Mouse (Mus musculus): Measurements from ENCODE around the gene St7l. TPM values are rescaled to one million over a fixed set of nuclear protein-coding genes. Genes with fewer than 3 reads are reported as not detected.

Gene St7l
- polyA plus RNA-seq, 1 experiment from 2014 or later, result 36.3 TPM

GRCm38 (mm10) chr3:104963331-104964276 lies 99.8 kb downstream of the St7l start:
- Histone ChIP-seq H3K4me3 (ENCODE audit: low read depth, low read length) (no peak overlapping the region), H3K4me2 (no peak overlapping the region), H3K27ac (ENCODE audit: low read depth, low read length) (no peak overlapping the region), H3K9ac (ENCODE audit: low read length) (no peak overlapping the region), H3K9me3 (ENCODE audit: control insufficient read depth, low read length) (no peaks in the 10 kb centered on the region), H3K36me3 (ENCODE audit: control insufficient read depth, insufficient read depth, low read length) (no peaks in the 10 kb centered on the region), H3K4me1 (ENCODE audit: control insufficient read depth, insufficient read depth, low read length) (peaks cover 26% of the 10 kb centered on the region), H3K27me3 (ENCODE audit: control insufficient read depth, insufficient read depth, low read length) (peaks cover 60% of the 10 kb centered on the region)
- DNase-seq (ENCODE audit: low spot score, missing footprints), result peak; percentile 85
- no peak for ATAC-seq (ENCODE audit: low FRiP score)
- 36% methylated on average over 12 of the region's 13 CpGs for WGBS

- H3K4me1 ChIP-seq (ENCODE audit: control insufficient read depth, insufficient read depth, low read length), result peaks cover 26% of the 10 kb centered on the region
- 77% methylated on average over 8 of the region's 8 CpGs for WGBS
- no peaks in the 10 kb centered on the region for H3K9me3 ChIP-seq (ENCODE audit: control insufficient read depth, low read length)
- ATAC-seq (ENCODE audit: low FRiP score) (no peak), DNase-seq (ENCODE audit: low spot score, missing footprints) (peak; percentile 75)
- H3K36me3 ChIP-seq (ENCODE audit: control insufficient read depth, insufficient read depth, low read length), result no peaks in the 10 kb centered on the region
- no peak overlapping the region for H3K27ac ChIP-seq (ENCODE audit: low read depth, low read length)
- H3K4me2 ChIP-seq, result no peak overlapping the region
- H3K27me3 ChIP-seq (ENCODE audit: control insufficient read depth, insufficient read depth, low read length), result peaks cover 48% of the 10 kb centered on the region
- no peak overlapping the region for H3K9ac ChIP-seq (ENCODE audit: low read length)
- H3K4me3 ChIP-seq (ENCODE audit: low read depth, low read length), result no peak overlapping the region
Observed at GRCm38 (mm10) chr3:104965070-104965855, 101.5 kb downstream of the St7l start.

GRCm38 (mm10) chr3:104965991-104966554 lies 102.3 kb downstream of the St7l start:
- H3K36me3 ChIP-seq (ENCODE audit: control insufficient read depth, insufficient read depth, low read length), result no peaks in the 10 kb centered on the region
- H3K27me3 ChIP-seq (ENCODE audit: control insufficient read depth, insufficient read depth, low read length), result peaks cover 39% of the 10 kb centered on the region
- DNase-seq (ENCODE audit: low spot score, missing footprints) (peak; percentile 82), ATAC-seq (ENCODE audit: low FRiP score) (no peak)
- no peak overlapping the region for H3K9ac ChIP-seq (ENCODE audit: low read length)
- 83% methylated on average over 7 of the region's 7 CpGs for WGBS
- no peak overlapping the region for H3K4me3 ChIP-seq (ENCODE audit: low read depth, low read length)
- no peak overlapping the region for H3K4me2 ChIP-seq
- no peaks in the 10 kb centered on the region for H3K9me3 ChIP-seq (ENCODE audit: control insufficient read depth, low read length)
- H3K27ac ChIP-seq (ENCODE audit: low read depth, low read length), result no peak overlapping the region
- H3K4me1 ChIP-seq (ENCODE audit: control insufficient read depth, insufficient read depth, low read length), result peaks cover 24% of the 10 kb centered on the region

- Histone ChIP-seq H3K27me3 (ENCODE audit: control insufficient read depth, insufficient read depth, low read length) (peaks cover 23% of the 10 kb centered on the region), H3K36me3 (ENCODE audit: control insufficient read depth, insufficient read depth, low read length) (no peaks in the 10 kb centered on the region), H3K9ac (ENCODE audit: low read length) (peak overlapping the region; percentile 64), H3K4me2 (peak overlapping the region; percentile 71), H3K4me3 (ENCODE audit: low read depth, low read length) (peak overlapping the region; percentile 44), H3K4me1 (ENCODE audit: control insufficient read depth, insufficient read depth, low read length) (peaks cover 14% of the 10 kb centered on the region), H3K9me3 (ENCODE audit: control insufficient read depth, low read length) (no peaks in the 10 kb centered on the region), H3K27ac (ENCODE audit: low read depth, low read length) (peak overlapping the region; percentile 20)
- ATAC-seq (ENCODE audit: low FRiP score), result peak; percentile 77
- under 1% methylated on average over 49 of the region's 49 CpGs for WGBS
- DNase-seq (ENCODE audit: low spot score, missing footprints), result peak; percentile 99
Observed at GRCm38 (mm10) chr3:104967548-104968300, 103.9 kb downstream of the St7l start.

Other genes with a start within 250 kb of the St7l start
- gene Slc16a1, start 225.3 kb upstream of the St7l start, polyA plus RNA-seq (2014; fragmentation: Nextera tagmentation; extraction: Ambion mirVana), result 31.9 and 36.3 TPM in 2 replicates
- 0.44 and 0.97 TPM in 2 replicates for gene Ppm1j, start 82.9 kb upstream of the St7l start, polyA plus RNA-seq (2014; fragmentation: Nextera tagmentation; extraction: Ambion mirVana)
- not detected in 2 replicates for gene Fam19a3, start 82.2 kb upstream of the St7l start, polyA plus RNA-seq (2014; fragmentation: Nextera tagmentation; extraction: Ambion mirVana)
- 78.2 and 82.0 TPM in 2 replicates for gene Rhoc, start 75.6 kb upstream of the St7l start, polyA plus RNA-seq (2014; fragmentation: Nextera tagmentation; extraction: Ambion mirVana)
- 9.5 and 9.9 TPM in 2 replicates for gene Mov10, start 45.4 kb upstream of the St7l start, polyA plus RNA-seq (2014; fragmentation: Nextera tagmentation; extraction: Ambion mirVana)
- gene Capza1, start 500 bp downstream of the St7l start, polyA plus RNA-seq (2014; fragmentation: Nextera tagmentation; extraction: Ambion mirVana), result 268 and 275 TPM in 2 replicates
- 1.2 TPM in 2 replicates for gene Wnt2b, start 97.9 kb downstream of the St7l start, polyA plus RNA-seq (2014; fragmentation: Nextera tagmentation; extraction: Ambion mirVana)
- 47.4 and 51.4 TPM in 2 replicates for gene Cttnbp2nl, start 189.1 kb downstream of the St7l start, polyA plus RNA-seq (2014; fragmentation: Nextera tagmentation; extraction: Ambion mirVana)
- not detected in 2 replicates for gene 4930564D02Rik, start 202.8 kb downstream of the St7l start, polyA plus RNA-seq (2014; fragmentation: Nextera tagmentation; extraction: Ambion mirVana)